Mouse (Mus musculus): ENCODE data around the gene Haus7.

- TF ChIP-seq CTCF (IDR thresholded peaks at IDR 0.05; ENCODE audit: control insufficient read depth, insufficient read depth, low read length) (no peak), POLR2A (IDR thresholded peaks at IDR 0.05; ENCODE audit: borderline replicate concordance, control insufficient read depth, low read depth, low read length) (no peak)
Observed at GRCm38 (mm10) chrX:73468752-73469151, 9.9 kb upstream of the Haus7 start.
